Mouse (Mus musculus) lung, postnatal 0 days (tissue): ENCODE measurements at regions not wholly inside any gene's neighbourhood (a gene's known extent, or its start where the extent isn't known, plus 50 kb on each side); places are given as distances from the start of the nearest gene placed in this dataset.
A peak's percentile ranks its signal among the peaks of the same experiment; 100 is the strongest.

ENCODE experiments used
- ATAC-seq: fragments of 200-750 bp; cut with Nextera tagmentation; 2 replicates; pipeline ENCODE4 v1.8.0; 2017; ENCODE audit warnings: moderate library complexity
- DNase-seq: peaks from one replicate; pipeline ENCODE4 v3.0.0-alpha.2; 2016; ENCODE audit warnings: low spot score
- H3K27ac ChIP-seq: fragments of 300-500 bp; sonication (generic); 2 replicates; pipeline ENCODE4 v1.5.1; 2014; ENCODE audit warnings: antibody characterized with exemption, mild to moderate bottlenecking, low read length, mixed read lengths
- H3K27me3 ChIP-seq: fragments of 300-500 bp; sonication (generic); replicated peaks from 2 replicates; pipeline ENCODE4 v1.6.1; 2014; ENCODE audit warnings: low read length, mixed read lengths; ENCODE audit not compliant: insufficient read depth
- H3K36me3 ChIP-seq: fragments of 300-500 bp; sonication (generic); 2 replicates; pipeline ENCODE4 v1.6.1; 2014; ENCODE audit warnings: low read length, mixed read lengths; ENCODE audit not compliant: insufficient read depth
- H3K4me1 ChIP-seq: fragments of 300-500 bp; sonication (generic); 2 replicates; pipeline ENCODE4 v1.6.1; 2014; ENCODE audit warnings: antibody characterized with exemption, low read depth, low read length, mixed read lengths; ENCODE audit not compliant: insufficient read depth
- H3K4me2 ChIP-seq: fragments of 300-500 bp; sonication (generic); replicated peaks from 2 replicates; pipeline ENCODE4 v1.6.1; 2014; ENCODE audit warnings: low read depth, mild to moderate bottlenecking, low read length, moderate library complexity, mixed read lengths
- H3K4me3 ChIP-seq: fragments of 300-500 bp; sonication (generic); 2 replicates; pipeline ENCODE4 v1.5.1; 2014; ENCODE audit warnings: low read depth, low read length
- H3K9ac ChIP-seq: fragments of 300-500 bp; sonication (generic); replicated peaks from 2 replicates; pipeline ENCODE4 v1.6.1; 2014; ENCODE audit warnings: low read depth, mild to moderate bottlenecking
- H3K9me3 ChIP-seq: fragments of 300-500 bp; sonication (generic); 2 replicates; pipeline ENCODE4 v1.6.1; 2016; ENCODE audit warnings: low read length, mixed read lengths
- CTCF ChIP-seq: IDR thresholded peaks from 2 replicates; pipeline ENCODE4 v1.5.1; 2016; ENCODE audit warnings: antibody characterized with exemption, mild to moderate bottlenecking
- EP300 ChIP-seq: IDR thresholded peaks from 2 replicates; pipeline ENCODE4 v1.6.1; 2016; ENCODE audit warnings: antibody characterized with exemption, mild to moderate bottlenecking, control low read depth
- WGBS: fragments of 180-500 bp; shearing (Covaris S2); extraction: QIAGEN DNeasy Blood & Tissue Kit; methylation state at CpG from one replicate; pipeline ENCODE4 v1.1.7; 2014; 5-methylcytosine and 5-hydroxymethylcytosine counted together

- no peaks in the 10 kb centered on the region for H3K4me1 ChIP-seq
- H3K4me2 ChIP-seq = peak overlapping the region; percentile 25; the same call in 1 of the 2 replicates
- DNase-seq = no peak
- no peak overlapping the region for H3K27ac ChIP-seq
- 0 out of 2 replicates have a peak, but pooled peaks cover 5% of the 10 kb centered on the region for H3K27me3 ChIP-seq
- no peak overlapping the region for H3K4me3 ChIP-seq
- ATAC-seq = no peak
- H3K9me3 ChIP-seq = no peaks in the 10 kb centered on the region
- no peak for TF ChIP-seq CTCF
- TF ChIP-seq EP300 = no peak
- 30% methylated on average over 20 of the region's 20 CpGs for WGBS
- H3K36me3 ChIP-seq = no peaks in the 10 kb centered on the region
- no peak overlapping the region for H3K9ac ChIP-seq
Measured at GRCm38 (mm10) chr11:114571144-114571869, 97.0 kb upstream of the Rpl38 start.

GRCm38 (mm10) chr11:114570076-114570475 lies 98.2 kb upstream of the Rpl38 start:
- TF ChIP-seq CTCF = no peak
- TF ChIP-seq EP300 = no peak

GRCm38 (mm10) chr11:114567814-114568800 lies 100.2 kb upstream of the Rpl38 start:
- no peaks in the 10 kb centered on the region for H3K9me3 ChIP-seq
- 0 out of 2 replicates have a peak, but pooled peaks cover 5% of the 10 kb centered on the region for H3K27me3 ChIP-seq
- H3K9ac ChIP-seq = no peak overlapping the region
- TF ChIP-seq CTCF (no peak), EP300 (no peak)
- H3K27ac ChIP-seq = no peak overlapping the region
- H3K4me2 ChIP-seq = no peak overlapping the region
- H3K4me1 ChIP-seq = no peaks in the 10 kb centered on the region
- no peak overlapping the region for H3K4me3 ChIP-seq
- no peaks in the 10 kb centered on the region for H3K36me3 ChIP-seq
- 12% methylated on average over 21 of the region's 21 CpGs for WGBS
- ATAC-seq (no peak), DNase-seq (no peak)

More at GRCm38 (mm10) chr11:114570076-114570475, 98.2 kb upstream of the Rpl38 start:
- DNase-seq = no peak
- Histone ChIP-seq H3K4me2 (no peak overlapping the region), H3K4me1 (no peaks in the 10 kb centered on the region), H3K27me3 (0 out of 2 replicates have a peak, but pooled peaks cover 5% of the 10 kb centered on the region), H3K4me3 (no peak overlapping the region), H3K9me3 (no peaks in the 10 kb centered on the region), H3K27ac (no peak overlapping the region), H3K36me3 (no peaks in the 10 kb centered on the region), H3K9ac (no peak overlapping the region)
- 95% methylated on average over 5 of the region's 5 CpGs for WGBS
- no peak for ATAC-seq

- no peak overlapping the region for H3K4me3 ChIP-seq
- no peak overlapping the region for H3K9ac ChIP-seq
- H3K4me2 ChIP-seq = no peak overlapping the region
- no peak overlapping the region for H3K27ac ChIP-seq
- 0 out of 2 replicates have a peak, but pooled peaks cover 5% of the 10 kb centered on the region for H3K27me3 ChIP-seq
- no peaks in the 10 kb centered on the region for H3K9me3 ChIP-seq
- no peaks in the 10 kb centered on the region for H3K4me1 ChIP-seq
- TF ChIP-seq EP300 = no peak
- no peak for TF ChIP-seq CTCF
- H3K36me3 ChIP-seq = no peaks in the 10 kb centered on the region
- no peak for ATAC-seq
- WGBS = 11% methylated on average over 20 of the region's 20 CpGs
- no peak for DNase-seq
Measured at GRCm38 (mm10) chr11:114567045-114567780, 101.1 kb upstream of the Rpl38 start.

- no peaks in the 10 kb centered on the region for H3K36me3 ChIP-seq
- no peak for DNase-seq
- H3K4me3 ChIP-seq = no peak overlapping the region
- no peak overlapping the region for H3K9ac ChIP-seq
- H3K27ac ChIP-seq = no peak overlapping the region
- 92% methylated on average over 2 of the region's 2 CpGs for WGBS
- no peaks in the 10 kb centered on the region for H3K4me1 ChIP-seq
- no peak for ATAC-seq
- TF ChIP-seq EP300 (no peak), CTCF (peak; percentile 22; the same call in 1 of the 2 replicates)
- H3K4me2 ChIP-seq = no peak overlapping the region
- no peaks in the 10 kb centered on the region for H3K9me3 ChIP-seq
- H3K27me3 ChIP-seq = 0 out of 2 replicates have a peak, but pooled peaks cover 5% of the 10 kb centered on the region
Measured at GRCm38 (mm10) chr11:114564949-114565348, 103.4 kb upstream of the Rpl38 start.
